Mouse (Mus musculus) heart, adult 8-10 months (tissue): ENCODE data around the gene Csnk2b. TPM values are rescaled to one million over a fixed set of nuclear protein-coding genes. Genes with fewer than 3 reads are reported as not detected.
"Not testable (repeated sequence)": the region's sequence is repeated elsewhere in the genome, so short reads cannot be mapped to it uniquely, and the experiment has no call there.

Source experiments
- DNase-seq: peaks from one replicate; pipeline ENCODE4 v3.0.0; 2022; ENCODE audit warnings: low spot score
- total RNA-seq, 4 experiments: library from RNA; stranded (reverse); gene quantifications; 2 replicates each; pipeline ENCODE4 v1.2.4; 2022

Gene Csnk2b
- total RNA-seq, 4 experiments from 2014 or later: 152 to 184 (median 155) TPM

DNA sequence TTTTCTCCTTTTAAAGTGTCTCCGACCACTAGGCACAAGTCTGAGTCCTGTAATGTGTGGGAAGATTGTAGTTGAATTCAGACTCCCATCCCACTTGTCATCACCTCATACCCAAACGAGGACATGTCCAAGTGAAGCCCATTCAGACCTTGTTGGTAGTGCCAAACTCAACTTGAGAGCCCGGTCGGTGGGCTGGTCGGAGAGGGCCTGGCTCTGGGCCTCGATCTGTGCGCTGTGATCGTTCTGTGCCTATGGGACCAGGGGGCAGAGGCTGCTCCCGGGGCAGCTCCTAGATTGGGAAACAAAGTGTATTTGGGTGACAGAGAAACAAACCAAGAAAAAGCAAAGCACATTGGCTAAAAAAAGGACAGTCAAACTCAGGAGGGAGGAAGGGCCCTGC is 31.2 kb upstream of the Csnk2b start:
- DNase-seq: no peak

DNA sequence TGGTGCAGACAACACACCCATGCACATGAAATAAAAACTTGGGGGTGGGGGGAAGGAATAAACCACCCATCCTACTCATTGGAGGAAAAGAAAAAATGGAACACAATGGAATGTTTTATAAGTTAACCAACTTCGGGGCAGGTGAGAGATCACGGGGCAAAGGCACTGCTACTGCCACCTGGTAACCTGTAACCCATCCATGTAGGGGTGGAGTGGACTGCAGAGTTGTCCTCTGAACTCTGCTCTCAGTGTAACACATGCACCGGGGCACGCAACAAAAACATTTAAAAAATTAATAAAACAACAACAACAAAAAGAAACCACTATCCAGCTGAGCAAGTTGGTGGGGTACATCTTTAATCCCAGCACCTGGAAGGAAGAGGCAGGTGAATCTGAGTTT is 30.3 kb upstream of the Csnk2b start:
- DNase-seq: no peak

DNA sequence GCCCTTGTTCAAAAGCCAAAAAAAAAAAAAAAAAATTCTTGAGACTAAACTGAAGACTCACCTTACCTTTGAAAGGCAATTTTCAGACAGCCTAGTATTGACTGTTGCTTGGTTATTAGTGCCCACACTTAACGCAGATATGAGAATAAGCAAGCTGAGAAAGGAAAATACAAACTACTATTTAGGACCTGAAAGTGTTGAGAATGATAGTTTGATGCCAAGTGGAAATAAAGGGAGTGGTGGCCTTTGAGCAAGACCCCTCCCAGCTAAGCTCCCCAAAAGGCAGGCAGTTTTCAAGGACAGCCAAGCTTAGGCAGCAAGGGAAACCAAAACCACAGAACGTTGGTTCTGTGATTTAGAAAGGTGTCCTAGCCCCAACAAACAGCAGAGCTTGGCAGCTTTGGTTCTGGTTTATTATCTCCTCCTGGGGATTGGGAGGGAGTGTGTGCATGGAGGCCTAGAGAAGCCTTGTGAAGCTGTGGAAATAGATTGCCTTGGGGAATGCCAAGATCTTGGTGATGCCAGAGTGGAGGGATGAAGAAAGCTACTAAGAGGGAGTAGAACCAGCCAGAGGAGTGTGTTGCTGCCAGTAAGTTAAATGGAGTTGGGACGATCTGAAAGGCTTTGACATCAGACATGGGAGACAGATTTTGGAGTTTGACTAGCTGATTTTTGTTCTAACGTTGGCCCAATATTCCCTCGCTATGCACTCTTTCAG is 26.2 kb upstream of the Csnk2b start:
- no peak for DNase-seq

DNA sequence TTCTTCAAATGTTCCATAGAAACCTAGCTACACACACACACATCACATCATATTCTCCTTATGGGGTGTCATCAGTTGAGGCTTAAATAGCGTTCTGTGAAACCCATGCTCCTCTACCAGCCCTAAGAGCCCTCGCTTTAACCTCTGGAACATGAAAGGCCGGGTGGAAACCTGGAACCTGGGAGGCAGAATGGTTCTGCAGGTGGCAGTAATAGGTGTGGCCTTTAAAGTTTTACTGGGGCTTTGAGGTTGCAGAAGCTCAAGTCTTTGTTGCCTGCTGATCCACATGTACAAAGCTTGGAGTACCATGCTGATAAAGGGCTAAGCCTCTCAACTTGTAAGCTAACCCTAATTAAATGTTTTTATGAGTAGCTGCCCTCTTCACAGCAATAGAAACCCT is 25.5 kb upstream of the Csnk2b start:
- DNase-seq: no peak

DNA sequence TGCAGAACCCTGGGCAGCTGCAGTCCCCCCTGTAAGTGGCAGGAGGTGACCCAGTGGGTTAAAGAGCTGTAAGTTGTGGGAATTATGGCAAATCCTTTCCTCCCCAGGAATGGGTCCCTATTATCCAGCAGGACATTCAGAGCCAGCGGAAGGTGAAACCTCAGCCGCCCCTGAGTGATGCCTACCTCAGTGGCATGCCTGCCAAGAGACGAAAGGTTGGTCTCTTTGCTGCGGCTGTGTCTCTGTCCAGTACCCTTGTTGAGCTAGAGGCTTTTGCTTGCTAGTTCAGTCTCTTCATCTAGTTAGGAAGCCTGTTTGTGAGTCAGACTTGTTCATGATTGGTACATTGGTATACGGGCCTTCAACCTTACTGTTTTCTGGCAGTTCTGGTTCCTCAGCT is 24.3 kb upstream of the Csnk2b start:
- no peak for DNase-seq

DNA sequence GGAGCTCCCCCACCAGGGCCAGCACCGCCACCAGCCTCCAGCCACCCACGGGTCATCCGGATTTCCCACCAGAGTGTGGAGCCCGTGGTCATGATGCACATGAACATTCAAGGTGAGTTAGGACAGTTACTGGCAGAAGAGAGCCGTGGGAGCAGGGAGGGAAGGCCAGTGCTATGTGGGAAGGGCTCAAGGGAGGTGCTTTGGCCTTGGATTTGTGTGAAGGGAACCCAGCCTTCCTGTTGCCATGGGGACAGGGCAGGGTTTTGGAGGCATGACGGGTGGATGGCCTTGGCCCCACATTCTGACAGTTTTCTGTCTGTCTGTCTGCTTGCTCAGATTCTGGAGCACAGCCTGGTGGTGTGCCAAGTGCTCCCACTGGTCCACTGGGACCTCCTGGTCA is 20.1 kb upstream of the Csnk2b start:
- no peak for DNase-seq

DNA sequence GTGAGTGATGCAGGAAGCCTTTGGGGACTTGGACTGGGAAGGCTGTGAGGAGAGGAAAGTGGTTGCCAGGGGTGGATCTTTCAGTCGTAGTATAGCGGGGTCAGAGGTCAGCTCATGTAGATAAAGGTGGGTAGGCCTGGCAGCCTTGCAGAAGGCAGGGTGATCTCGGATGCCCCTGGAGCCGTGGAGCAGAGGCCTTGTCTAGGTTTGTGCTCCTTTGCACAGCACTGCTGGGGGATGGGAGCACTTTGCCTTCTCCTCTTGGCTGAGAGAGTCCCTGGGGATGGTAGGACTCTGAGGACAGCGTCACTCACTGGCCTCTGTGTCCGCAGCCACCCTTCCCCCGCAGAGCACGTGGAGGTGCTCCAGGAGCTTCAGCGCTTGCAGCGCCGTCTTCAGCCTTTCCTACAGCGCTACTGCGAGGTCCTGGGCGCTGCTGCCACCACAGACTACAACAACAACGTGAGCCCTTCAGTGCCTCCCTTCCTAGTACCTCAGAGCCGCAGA is 18.7 kb upstream of the Csnk2b start:
- DNase-seq: no peak

DNA sequence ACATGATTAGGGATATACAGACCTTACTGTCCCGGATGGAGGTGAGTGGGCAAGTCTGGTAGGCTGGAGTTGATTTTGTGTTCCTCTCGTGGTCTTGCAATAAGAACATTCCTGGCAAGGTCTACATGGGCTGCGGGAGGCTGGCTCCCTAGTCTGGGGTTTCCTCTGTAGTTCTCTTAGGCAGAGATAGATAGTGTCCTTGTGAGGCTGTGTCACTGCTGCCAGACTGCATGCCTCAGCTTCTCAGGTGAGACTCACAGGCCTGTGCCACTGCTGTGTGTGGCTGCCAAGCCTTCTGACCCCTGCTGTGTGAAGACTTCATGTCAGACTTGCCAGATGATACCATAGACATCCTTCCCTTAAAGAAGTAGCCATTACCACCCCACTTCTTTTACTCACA is 17.4 kb upstream of the Csnk2b start:
- DNase-seq: no peak

DNA sequence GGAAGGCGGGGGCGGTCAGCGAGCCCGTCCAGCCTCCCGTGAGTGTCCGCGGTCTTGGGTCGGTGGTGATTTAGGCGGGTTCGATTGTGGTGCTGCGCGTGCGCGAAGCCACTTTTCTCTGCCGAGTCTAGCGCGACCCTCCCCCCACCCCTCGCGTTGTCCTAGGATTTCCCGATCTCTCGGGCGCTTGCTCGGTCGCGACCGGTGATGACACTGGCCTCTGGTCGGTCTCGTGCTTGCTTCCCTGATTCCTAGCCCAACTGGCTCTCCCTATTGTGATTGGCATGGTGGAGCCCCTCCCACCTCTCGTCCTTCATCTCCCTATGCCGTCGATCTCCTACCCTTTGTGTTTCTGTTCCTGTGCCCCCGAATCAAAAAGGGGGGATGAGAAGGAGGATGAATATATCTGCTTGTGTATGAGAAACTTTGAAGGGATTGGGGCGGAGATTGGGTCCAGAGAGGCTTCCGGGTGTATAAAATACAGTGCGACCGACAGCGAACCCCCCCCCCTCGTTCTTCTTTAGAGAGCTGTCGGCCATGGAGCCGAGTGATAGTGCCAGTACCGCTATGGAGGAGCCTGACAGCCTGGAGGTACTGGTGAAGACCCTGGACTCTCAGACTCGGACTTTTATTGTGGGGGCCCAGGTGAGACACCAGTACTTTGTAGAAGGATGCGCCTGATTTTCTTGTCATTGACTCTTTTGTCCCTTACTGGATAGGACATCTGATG is 13.9 kb upstream of the Csnk2b start:
- no peak for DNase-seq

DNA sequence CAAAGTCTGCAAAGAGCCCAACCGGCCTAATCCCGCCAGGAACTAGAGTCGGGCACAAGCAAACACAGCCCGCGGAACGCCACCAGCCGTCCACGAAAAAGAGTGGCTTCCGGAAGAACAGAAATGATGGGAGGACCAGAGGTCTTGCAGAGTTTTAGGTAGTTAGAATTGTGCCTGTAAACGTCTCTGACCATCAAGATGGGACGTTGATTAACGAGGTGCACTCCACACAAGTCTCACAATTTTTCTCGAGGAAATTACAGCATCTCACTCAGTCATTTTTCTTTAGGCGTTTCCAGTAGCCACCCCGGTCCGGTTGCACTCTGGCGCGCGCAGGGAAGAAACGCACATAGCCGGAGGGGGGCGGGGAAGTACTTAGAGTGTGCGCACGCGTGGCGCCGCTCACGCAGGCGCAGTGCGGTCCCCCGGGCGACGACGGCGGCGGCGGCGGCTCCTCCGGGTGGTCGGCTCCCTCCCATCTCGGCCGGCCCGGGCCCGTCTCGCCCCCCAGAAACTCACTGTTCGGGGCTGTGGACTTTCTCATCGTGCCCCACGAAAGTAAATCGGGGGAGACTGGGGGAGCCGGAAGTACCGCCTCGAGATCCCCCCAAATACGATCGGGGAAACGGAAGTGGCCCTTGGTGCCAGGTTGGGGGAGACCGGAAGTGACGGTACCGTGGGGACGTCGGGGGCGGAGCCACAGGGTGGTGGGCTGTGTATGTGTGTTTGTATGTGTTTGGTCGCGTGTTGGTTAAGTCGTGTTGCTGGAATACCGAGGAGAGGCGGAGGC is 13.1 kb upstream of the Csnk2b start, which contains the start of gene Bag6:
Gene Bag6, plus strand, starts transcription at position 378 of the 790 bp plus-strand sequence.
- DNase-seq: peak; percentile 94

DNA sequence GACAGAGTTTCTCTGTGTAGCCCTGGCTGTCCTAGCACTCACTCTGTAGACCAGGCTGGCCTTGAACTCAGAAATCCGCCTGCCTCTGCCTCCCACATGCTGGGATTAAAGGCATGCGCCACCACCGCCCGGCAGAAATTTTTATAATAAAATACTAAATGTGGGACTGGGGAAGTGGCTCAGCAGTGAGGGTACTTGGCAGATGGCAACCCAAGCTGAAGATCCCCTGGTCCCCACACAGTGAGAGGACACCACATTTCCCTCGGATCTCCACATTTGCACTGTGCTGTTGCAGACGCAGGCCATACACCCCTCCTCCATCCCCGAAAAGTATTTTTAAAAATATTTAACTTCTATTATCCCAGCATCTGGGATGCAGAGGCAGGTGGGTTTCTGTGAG is 11.7 kb upstream of the Csnk2b start:
- no peak for DNase-seq

DNA sequence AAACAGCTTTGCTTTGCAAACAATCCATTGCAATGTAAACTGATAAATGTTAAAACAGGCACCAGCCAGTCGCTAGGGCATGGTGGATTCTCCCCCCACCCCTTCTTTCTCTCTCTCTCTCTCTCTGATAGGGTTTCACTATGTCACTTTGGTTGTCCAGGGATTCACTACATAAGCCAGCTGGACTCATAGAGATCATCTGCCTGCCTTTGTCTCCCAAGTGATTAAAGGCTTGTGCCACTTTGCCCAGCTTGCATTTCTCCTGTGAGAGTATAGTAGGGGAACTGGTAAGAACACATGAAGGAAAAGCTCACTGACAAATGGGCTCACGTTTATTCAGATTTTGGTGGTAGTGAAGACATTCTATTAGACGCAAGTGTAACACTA is 10.3 kb upstream of the Csnk2b start:
- DNase-seq: no peak

DNA sequence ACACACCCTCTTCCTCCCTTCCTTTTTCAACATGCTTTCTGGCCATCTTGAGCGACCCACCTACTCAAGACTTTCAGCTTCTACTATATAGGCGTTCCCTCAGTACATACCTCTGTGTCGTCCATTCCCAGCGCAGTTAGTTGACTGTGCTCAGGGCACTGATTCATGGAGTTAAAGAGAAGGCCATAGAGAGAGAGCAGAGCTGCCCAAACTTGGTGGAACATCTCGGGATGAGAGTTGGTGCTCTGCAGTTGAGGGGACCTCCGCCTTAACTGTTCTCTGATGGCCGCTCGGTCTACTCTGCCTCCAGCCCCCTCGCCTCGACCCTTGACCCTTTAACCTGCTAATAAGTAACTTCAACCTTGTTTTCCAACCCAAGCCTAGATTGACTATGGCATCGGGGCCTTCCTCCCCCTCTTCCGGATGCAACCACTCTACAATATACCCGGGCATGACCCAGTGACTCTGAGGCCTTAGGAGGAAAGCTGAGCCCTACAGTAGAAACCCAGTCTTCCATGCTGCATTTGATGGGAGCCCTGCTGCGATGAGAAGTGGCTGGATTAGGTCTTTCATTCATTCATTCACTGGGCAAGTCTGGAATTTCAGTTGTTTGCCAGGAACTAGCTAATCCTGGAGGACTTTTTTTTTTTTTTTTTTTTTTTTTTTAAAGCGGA is 9.8 kb upstream of the Csnk2b start, which contains the start of gene Apom:
Gene Apom, minus strand, starts transcription at position 551 of the 674 bp plus-strand sequence.
- DNase-seq: no peak

DNA sequence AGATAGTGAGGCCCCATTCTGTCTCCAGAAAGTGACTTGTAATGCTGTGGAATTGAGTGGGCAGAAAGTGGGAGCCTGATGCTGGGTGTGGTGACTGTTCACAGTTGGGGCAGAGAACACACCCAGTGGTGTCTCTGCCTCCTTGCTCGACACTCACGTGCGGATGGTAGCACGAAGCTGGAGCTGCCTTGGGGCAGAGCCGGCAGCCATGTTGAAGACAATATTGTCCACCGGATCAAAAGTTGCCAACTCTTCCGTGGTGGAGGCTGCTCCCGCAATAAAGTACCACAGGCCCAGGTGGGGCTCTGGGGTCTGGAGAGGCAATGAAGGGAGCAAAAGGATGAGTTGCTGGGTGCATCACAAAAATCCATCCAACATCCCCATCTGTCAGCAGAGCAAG is 9.2 kb upstream of the Csnk2b start:
- DNase-seq: no peak

DNA sequence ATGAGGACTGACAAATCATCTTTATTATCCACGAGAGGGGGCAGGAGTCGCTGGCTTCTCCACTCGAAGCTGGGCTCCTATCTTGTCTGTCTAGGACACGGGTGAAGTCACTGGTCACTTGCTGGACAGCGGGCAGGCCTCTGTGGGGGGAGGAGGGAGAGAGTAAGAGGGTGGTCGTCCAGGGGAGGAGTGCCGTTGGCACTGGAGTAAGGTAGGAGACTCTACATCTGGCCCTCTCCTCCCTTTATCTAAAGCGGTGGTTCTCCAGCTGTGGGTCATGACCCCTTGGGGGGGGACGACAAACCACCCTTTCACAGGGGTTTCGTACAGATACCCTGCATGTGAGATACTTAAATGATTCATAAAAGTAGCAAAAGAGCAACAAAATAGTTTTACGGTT is 7.1 kb upstream of the Csnk2b start:
- DNase-seq: no peak

DNA sequence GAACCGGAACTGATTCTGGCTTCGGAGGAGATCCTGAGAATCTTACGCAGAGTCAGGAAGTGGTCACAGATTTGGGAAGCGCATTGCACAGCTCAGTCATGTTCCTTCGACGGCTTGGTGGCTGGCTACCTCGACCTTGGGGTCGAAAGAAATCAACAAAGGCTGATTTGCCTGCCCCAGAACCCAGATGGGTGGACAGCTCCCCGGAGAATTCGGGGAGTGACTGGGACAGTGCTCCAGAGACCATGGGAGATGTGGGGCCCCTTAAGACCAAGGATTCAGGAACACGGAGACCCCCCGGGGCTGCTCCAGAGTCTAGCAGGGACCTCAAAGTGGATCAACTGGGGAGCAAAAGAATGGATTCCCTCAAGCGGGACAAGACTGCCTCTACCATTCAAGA is 5.2 kb upstream of the Csnk2b start:
- DNase-seq: no peak

DNA sequence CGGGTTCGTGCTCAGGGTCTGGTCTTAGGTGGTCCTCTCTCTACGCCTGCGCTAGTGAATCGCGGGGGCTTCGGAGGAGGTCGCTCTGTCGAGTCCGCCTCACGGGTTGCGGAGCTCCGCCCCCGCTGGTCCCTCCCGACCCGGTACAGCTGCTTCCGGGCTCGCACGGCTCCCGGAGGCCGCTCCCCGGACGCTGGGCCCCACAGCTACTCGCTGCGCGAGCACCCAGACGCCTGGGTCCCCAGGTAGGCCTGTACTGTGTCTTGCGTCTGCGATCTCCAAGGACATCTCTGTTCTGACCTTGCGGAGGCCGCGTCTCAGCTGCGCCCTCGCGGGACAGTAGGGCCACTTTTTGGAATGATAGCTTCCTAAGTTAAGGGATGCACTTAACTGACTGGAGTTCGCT is 4.4 kb upstream of the Csnk2b start, which contains the start of gene D17H6S53E:
Gene D17H6S53E, plus strand, starts transcription at position 168 of the 406 bp plus-strand sequence.
- DNase-seq: peak; percentile 72

DNA sequence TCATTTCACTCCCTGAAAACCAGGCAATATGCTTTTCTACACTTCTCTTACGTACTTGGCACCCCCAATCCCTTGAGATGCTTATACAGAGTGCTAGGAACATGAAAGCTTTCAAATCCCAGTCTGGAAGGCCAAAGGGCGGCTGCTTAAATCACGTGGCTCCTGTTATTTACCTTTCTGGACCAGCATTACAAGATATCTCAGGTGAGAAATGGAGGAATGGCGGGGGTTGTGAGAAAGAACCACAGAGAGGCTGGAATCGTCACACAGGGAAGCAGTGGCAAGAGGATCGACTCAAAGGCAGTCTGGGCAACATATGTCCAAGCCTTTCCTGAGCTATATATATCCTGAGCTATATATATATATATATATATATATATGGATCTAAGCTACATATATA is 3.7 kb upstream of the Csnk2b start:
- no peak for DNase-seq

DNA sequence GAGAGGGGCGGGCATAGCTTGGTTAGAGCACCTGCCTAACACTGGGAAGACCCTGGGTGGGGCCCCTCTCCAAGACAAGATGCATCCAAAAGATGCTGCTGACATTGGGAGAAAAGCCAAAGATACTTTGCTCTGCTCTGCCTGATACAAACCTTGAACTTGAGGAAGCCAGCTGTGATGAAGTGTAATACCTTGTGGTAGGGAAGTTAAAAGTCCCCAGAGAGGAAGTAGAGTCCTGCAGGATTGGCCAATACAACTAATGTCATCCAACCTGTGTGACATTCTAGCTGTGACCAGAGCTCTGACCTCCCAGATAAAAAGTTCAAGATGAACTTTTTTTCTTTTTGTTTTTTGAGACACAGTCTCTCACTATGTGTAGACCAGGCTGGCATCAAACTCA is 3.2 kb upstream of the Csnk2b start:
- DNase-seq: no peak

DNA sequence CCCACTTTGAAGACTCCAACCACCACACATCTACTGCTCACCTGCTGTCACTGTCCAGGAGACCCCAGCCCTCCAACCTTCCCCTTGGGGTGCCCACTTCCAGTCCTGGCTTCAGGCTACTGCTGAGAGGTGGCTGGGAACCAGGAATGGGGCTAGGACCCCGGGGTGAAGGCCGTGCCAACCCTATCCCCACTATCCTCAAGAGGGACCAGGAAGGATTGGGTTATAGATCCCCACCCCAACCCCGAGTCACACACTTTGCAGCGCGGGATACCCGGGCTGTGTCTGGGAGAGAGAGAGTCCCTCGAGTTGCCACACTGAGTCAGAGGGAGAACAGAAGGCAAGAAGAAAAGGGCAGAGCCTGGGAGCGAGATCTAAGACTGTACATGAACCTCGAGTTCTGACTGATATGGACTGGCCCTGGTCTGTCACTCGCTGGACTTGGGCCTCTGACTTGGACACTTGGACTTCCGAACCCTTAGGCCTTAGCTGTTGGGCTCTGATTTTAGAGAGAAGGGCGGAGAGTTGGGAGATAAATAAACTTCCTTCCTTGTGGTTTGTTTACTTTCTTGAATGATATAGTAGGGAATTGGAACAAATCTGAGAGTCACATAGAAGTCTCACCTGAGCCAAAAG is 2.5 kb upstream of the Csnk2b start:
- not testable (repeated sequence) for DNase-seq

DNA sequence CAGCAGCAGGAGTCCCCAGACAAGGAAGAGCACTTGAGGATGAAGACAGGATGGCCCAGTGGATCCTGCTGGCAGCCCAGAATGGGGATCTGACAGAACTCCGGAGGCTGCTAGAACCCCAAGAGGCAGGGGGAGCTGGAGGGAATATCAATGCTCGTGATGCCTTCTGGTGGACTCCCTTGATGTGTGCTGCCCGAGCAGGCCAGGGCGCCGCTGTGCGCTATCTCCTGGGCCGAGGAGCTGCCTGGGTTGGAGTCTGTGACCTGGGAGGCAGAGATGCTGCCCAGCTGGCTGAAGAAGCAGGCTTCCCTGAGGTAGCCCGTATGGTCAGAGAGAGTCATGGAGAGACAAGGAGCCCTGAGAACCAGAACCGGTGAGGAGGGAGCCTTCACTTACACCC is 1.4 kb upstream of the Csnk2b start:
- DNase-seq: not testable (repeated sequence)
